ENCODE assay signal across 10 mouse cellular contexts in the genomic region with DNA sequence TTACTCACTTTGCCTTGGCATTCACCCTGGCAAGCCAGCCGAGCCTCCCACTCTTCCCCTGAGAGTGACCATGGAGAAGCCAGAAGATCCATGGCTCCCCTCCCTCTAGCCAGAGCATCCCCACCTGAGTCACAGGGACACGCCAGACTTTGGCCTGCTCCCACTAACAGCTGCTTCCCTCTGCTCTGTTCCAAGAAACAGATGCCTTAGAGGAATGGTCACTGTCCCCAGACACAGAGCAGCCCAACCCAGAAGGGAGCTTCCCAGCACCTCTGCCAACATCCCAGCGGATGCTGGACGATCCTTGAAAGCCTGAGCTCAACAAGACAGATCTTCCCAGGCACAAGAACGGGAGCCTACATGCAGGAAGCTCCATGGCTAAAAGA.
DNase-seq lines count a peak whose midpoint lies in the region; ATAC-seq lines count a peak whose summit lies in the region.
"Had no signal": no experiment of that assay in that cellular context is flagged by ENCODE, and none has a peak within 500 bp of the region (broad histone marks: within the 10 kb centered on the region; RNA-seq: fewer than 3 reads in every experiment).

No protein-coding gene starts in this region.

- no peak overlapping the region for H3K4me2 ChIP-seq in forebrain, embryonic 13.5 days
- H3K4me2 ChIP-seq: neural tube, embryonic 13.5 days had no signal

- H3K27me3 ChIP-seq in forebrain, embryonic 13.5 days, result no peaks in the 10 kb centered on the region
- H3K27me3 ChIP-seq: neural tube, embryonic 13.5 days had no signal

- no peaks in the 10 kb centered on the region for H3K36me3 ChIP-seq in forebrain, embryonic 13.5 days (ENCODE audit: poor library complexity, severe bottlenecking)
- H3K36me3 ChIP-seq: neural tube, embryonic 13.5 days had no signal

- no peak overlapping the region for H3K9ac ChIP-seq in forebrain, embryonic 13.5 days
- H3K9ac ChIP-seq: neural tube, embryonic 13.5 days had no signal

- H3K4me3 ChIP-seq in forebrain, embryonic 13.5 days, result no peak overlapping the region
- H3K4me3 ChIP-seq: neural tube, embryonic 13.5 days had no signal

- H3K9me3 ChIP-seq in forebrain, embryonic 13.5 days (replicated peaks), result no peaks in the 10 kb centered on the region
- H3K9me3 ChIP-seq: neural tube, embryonic 13.5 days had no signal

- peak; percentile 58 for DNase-seq in urinary bladder, postnatal 14 days (ENCODE audit: low spot score)
- DNase-seq in urinary bladder, postnatal 4 days (ENCODE audit: low spot score in 2 of 2), result no peak
- DNase-seq in heart, adult 18-20 months, result peak; percentile 72 to 86
- DNase-seq in kidney, postnatal 10 days, result peak; percentile 70
- no peak for DNase-seq in thymus, postnatal 4 days
- DNase-seq in embryo, embryonic 10 days (ENCODE audit: low spot score), result no peak
- DNase-seq: cerebellum, postnatal 25 days had no signal

- ATAC-seq in forebrain, embryonic 13.5 days, result no peak
- no peak for ATAC-seq in erythroid progenitor cell, adult 5-6 weeks (replicated peaks; ENCODE audit: low FRiP score, poor library complexity, severe bottlenecking)

- no peak overlapping the region for H3K27ac ChIP-seq in forebrain, embryonic 13.5 days
- H3K27ac ChIP-seq: neural tube, embryonic 13.5 days had no signal

- H3K4me1 ChIP-seq in forebrain, embryonic 13.5 days, result peaks cover 29% of the 10 kb centered on the region

- WGBS in forebrain, embryonic 13.5 days, result 82% methylated on average over 5 of the region's 5 CpGs

Comparison
In these comparisons a context has a peak if more than half of its experiments do, and no peak if none do; other contexts are left out.
1. DNase-seq: peak in urinary bladder, postnatal 14 days (single experiment), heart, adult 18-20 months (2 of 2) and kidney, postnatal 10 days (single experiment); none in urinary bladder, postnatal 4 days (0 of 2), thymus, postnatal 4 days (single experiment) and embryo, embryonic 10 days (single experiment).